Mouse (Mus musculus) neural tube, embryonic 14.5 days (tissue): ENCODE data around the gene Rgmb. TPM values are rescaled to one million over a fixed set of nuclear protein-coding genes. Genes with fewer than 3 reads are reported as not detected.

ENCODE experiments used
- ATAC-seq: fragments of 200-750 bp; cut with Nextera tagmentation; 2 replicates; pipeline ENCODE4 v1.8.0; 2017; ENCODE audit warnings: low read depth, mild to moderate bottlenecking, moderate TSS enrichment, moderate library complexity
- H3K27ac ChIP-seq: fragments of 300-500 bp; sonication (generic); 2 replicates; pipeline ENCODE4 v1.5.1; 2014; ENCODE audit warnings: low read depth, mild to moderate bottlenecking, control low read depth, low read length, moderate library complexity, mixed read lengths
- H3K27me3 ChIP-seq: fragments of 300-500 bp; sonication (generic); 2 replicates; pipeline ENCODE4 v1.6.1; 2014; ENCODE audit warnings: low read length; ENCODE audit not compliant: control insufficient read depth, insufficient read depth
- H3K36me3 ChIP-seq: fragments of 300-500 bp; sonication (generic); 2 replicates; pipeline ENCODE4 v1.6.1; 2014; ENCODE audit warnings: low read length, mixed read lengths; ENCODE audit not compliant: control insufficient read depth, insufficient read depth
- H3K4me1 ChIP-seq: fragments of 300-500 bp; sonication (generic); 2 replicates; pipeline ENCODE4 v1.6.1; 2014; ENCODE audit warnings: low read length; ENCODE audit not compliant: control insufficient read depth, insufficient read depth
- H3K4me2 ChIP-seq: fragments of 300-500 bp; sonication (generic); 2 replicates; pipeline ENCODE4 v1.6.1; 2014; ENCODE audit warnings: mild to moderate bottlenecking, low read depth, low read length, control low read depth
- H3K4me3 ChIP-seq: fragments of 300-500 bp; sonication (generic); 2 replicates; pipeline ENCODE4 v1.5.1; 2014; ENCODE audit warnings: low read depth, low read length, control low read depth, mixed read lengths
- H3K9ac ChIP-seq: fragments of 300-500 bp; sonication (generic); replicated peaks from 2 replicates; pipeline ENCODE4 v1.6.1; 2014; ENCODE audit warnings: low read depth, mild to moderate bottlenecking, control low read depth, low read length, mixed read lengths
- H3K9me3 ChIP-seq: fragments of 300-500 bp; sonication (generic); 2 replicates; pipeline ENCODE4 v1.6.1; 2016; ENCODE audit warnings: low read length; ENCODE audit not compliant: control insufficient read depth
- WGBS: fragments of 180-500 bp; shearing (Covaris S2); extraction: QIAGEN DNeasy Blood & Tissue Kit; methylation state at CpG from one replicate; pipeline ENCODE4 v1.1.7; 2014; 5-methylcytosine and 5-hydroxymethylcytosine counted together
- polyA plus RNA-seq: library from polyadenylated mRNA; unstranded; fragments of >200 nt; fragmentation: Nextera tagmentation; extraction: Ambion mirVana; gene quantifications from 2 replicates; pipeline ENCODE4 v1.2.1, GENCODE M21; 2014

Rgmb gene
- polyA plus RNA-seq, 1 experiment from 2014 or later, result 63.7 TPM

GRCm38 (mm10) chr17:15773956-15774355 is 56.9 kb downstream of the Rgmb start:
- Histone ChIP-seq H3K4me1 (no peaks in the 10 kb centered on the region), H3K4me3 (no peak overlapping the region), H3K9ac (no peak overlapping the region), H3K36me3 (peaks cover 21% of the 10 kb centered on the region), H3K9me3 (no peaks in the 10 kb centered on the region; the same call in 1 of the 2 replicates), H3K27ac (no peak overlapping the region), H3K27me3 (no peaks in the 10 kb centered on the region), H3K4me2 (no peak overlapping the region)
- ATAC-seq, result no peak
- 78% methylated on average over 6 of the region's 6 CpGs for WGBS

GRCm38 (mm10) chr17:15769081-15769724 is 61.6 kb downstream of the Rgmb start:
- Histone ChIP-seq H3K27me3 (no peaks in the 10 kb centered on the region), H3K9me3 (no peaks in the 10 kb centered on the region), H3K4me1 (no peaks in the 10 kb centered on the region), H3K36me3 (peaks cover 50% of the 10 kb centered on the region), H3K4me2 (no peak overlapping the region), H3K27ac (no peak overlapping the region), H3K9ac (no peak overlapping the region), H3K4me3 (no peak overlapping the region)
- ATAC-seq, result no peak
- 85% methylated on average over 7 of the region's 7 CpGs for WGBS

GRCm38 (mm10) chr17:15761191-15761590 is 69.6 kb downstream of the Rgmb start:
- Histone ChIP-seq H3K4me3 (no peak overlapping the region), H3K27ac (no peak overlapping the region), H3K36me3 (peaks cover 57% of the 10 kb centered on the region), H3K9ac (no peak overlapping the region), H3K4me2 (no peak overlapping the region), H3K9me3 (no peaks in the 10 kb centered on the region), H3K27me3 (no peaks in the 10 kb centered on the region), H3K4me1 (no peaks in the 10 kb centered on the region)
- 88% methylated on average over 8 of the region's 8 CpGs for WGBS
- no peak for ATAC-seq

Other genes starting within 250 kb of the Rgmb start
- gene Chd1, start 126.1 kb downstream of the Rgmb start, polyA plus RNA-seq, result 21.4 and 24.1 TPM in 2 replicates